Comparison of ENCODE assay signal across 20 mouse cellular contexts in the genomic region with DNA sequence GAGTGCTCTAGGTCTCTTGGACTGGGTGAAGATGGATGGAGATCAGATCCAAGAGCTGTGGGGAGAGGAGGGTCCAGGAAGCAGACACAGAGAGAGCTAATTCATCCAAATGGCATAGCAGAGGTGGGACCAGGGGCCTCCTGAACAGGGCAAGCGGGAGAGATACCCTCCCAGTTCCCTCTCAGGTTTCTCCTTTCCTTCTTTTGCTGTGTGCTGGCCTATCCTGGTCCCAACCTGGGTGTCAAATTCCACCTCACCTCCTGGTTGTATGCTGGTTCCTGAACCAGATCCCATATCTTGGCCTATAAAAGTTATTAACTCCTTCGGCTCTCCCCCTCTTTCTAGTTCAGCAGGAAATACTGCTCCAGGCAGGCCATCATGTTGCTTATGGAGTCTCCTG.
A peak's percentile ranks its signal among the peaks of the same experiment; 100 is the strongest.
DNase-seq lines count a peak whose midpoint lies in the region; ATAC-seq lines count a peak whose summit lies in the region.
"Had no signal": no experiment of that assay in that cellular context is flagged by ENCODE, and none has a peak within 500 bp of the region (broad histone marks: within the 10 kb centered on the region; RNA-seq: fewer than 3 reads in every experiment).

No protein-coding gene starts in this region.

- no peak overlapping the region for H3K27ac ChIP-seq in kidney, embryonic 14.5 days (ENCODE audit: low read depth, low read length)
- peak overlapping the region; percentile 66 for H3K27ac ChIP-seq in limb, embryonic 12.5 days
- H3K27ac ChIP-seq: embryonic facial prominence, embryonic 15.5 days; forebrain, embryonic 10.5 days; heart, adult 2 months; heart, embryonic 15.5 days; hindbrain, embryonic 13.5 days had no signal

- no peaks in the 10 kb centered on the region for H3K27me3 ChIP-seq in kidney, embryonic 14.5 days (ENCODE audit: control insufficient read depth, insufficient read depth, low read length)
- no peaks in the 10 kb centered on the region for H3K27me3 ChIP-seq in limb, embryonic 12.5 days
- H3K27me3 ChIP-seq: embryonic facial prominence, embryonic 15.5 days; heart, embryonic 15.5 days; hindbrain, embryonic 13.5 days had no signal

- H3K9me3 ChIP-seq in kidney, embryonic 14.5 days (ENCODE audit: control insufficient read depth, low read length): no peaks in the 10 kb centered on the region
- H3K9me3 ChIP-seq in limb, embryonic 12.5 days: no peaks in the 10 kb centered on the region
- H3K9me3 ChIP-seq: embryonic facial prominence, embryonic 15.5 days; forebrain, embryonic 10.5 days; heart, embryonic 15.5 days; hindbrain, embryonic 13.5 days had no signal

- DNase-seq in kidney, postnatal 10 days: no peak
- DNase-seq in forelimb bud, embryonic 11.5 days (ENCODE audit: low read depth, low spot score): peak; percentile 19
- DNase-seq in thymus, postnatal 36 days: no peak
- DNase-seq in gastrocnemius, postnatal 10 days: no peak
- DNase-seq: adrenal gland, postnatal 14 days; cerebellum, adult 18-20 months; cerebellum, adult 9-11 months; cerebellum, postnatal 36 days; heart, adult 2 months; heart, postnatal 14 days had no signal

- 43% methylated on average over 2 of the region's 2 CpGs for WGBS in kidney, embryonic 14.5 days
- WGBS in limb, embryonic 12.5 days: 30% methylated on average over 2 of the region's 2 CpGs

- H3K4me1 ChIP-seq in kidney, embryonic 14.5 days (ENCODE audit: control insufficient read depth, insufficient read depth, low read length): no peaks in the 10 kb centered on the region
- peaks cover 5% of the 10 kb centered on the region for H3K4me1 ChIP-seq in limb, embryonic 12.5 days (replicated peaks)
- H3K4me1 ChIP-seq: embryonic facial prominence, embryonic 15.5 days; forebrain, embryonic 10.5 days; heart, embryonic 15.5 days; hindbrain, embryonic 13.5 days had no signal

- no peak overlapping the region for H3K4me3 ChIP-seq in kidney, embryonic 14.5 days (ENCODE audit: low read length)
- no peak overlapping the region for H3K4me3 ChIP-seq in limb, embryonic 12.5 days (replicated peaks)
- H3K4me3 ChIP-seq: embryonic facial prominence, embryonic 15.5 days; erythroblast, embryonic 14.5 days; forebrain, embryonic 10.5 days; heart, adult 2 months; heart, embryonic 15.5 days; hindbrain, embryonic 13.5 days had no signal

- H3K9ac ChIP-seq in kidney, embryonic 14.5 days (ENCODE audit: low read depth, low read length): no peak overlapping the region
- H3K9ac ChIP-seq in limb, embryonic 12.5 days (replicated peaks): no peak overlapping the region
- H3K9ac ChIP-seq: embryonic facial prominence, embryonic 15.5 days; heart, embryonic 15.5 days; hindbrain, embryonic 13.5 days had no signal

- H3K4me2 ChIP-seq in kidney, embryonic 14.5 days (replicated peaks; ENCODE audit: low read depth, low read length): no peak overlapping the region
- no peak overlapping the region for H3K4me2 ChIP-seq in limb, embryonic 12.5 days
- H3K4me2 ChIP-seq: embryonic facial prominence, embryonic 15.5 days; heart, embryonic 11.5 days; heart, embryonic 15.5 days; hindbrain, embryonic 13.5 days had no signal

- no peaks in the 10 kb centered on the region for H3K36me3 ChIP-seq in kidney, embryonic 14.5 days (ENCODE audit: control insufficient read depth, insufficient read depth, low read length)
- H3K36me3 ChIP-seq in limb, embryonic 12.5 days: no peaks in the 10 kb centered on the region
- H3K36me3 ChIP-seq: embryonic facial prominence, embryonic 15.5 days; forebrain, embryonic 10.5 days; heart, embryonic 15.5 days; hindbrain, embryonic 13.5 days had no signal

- peak; percentile 71; the same call in 1 of the 2 replicates for ATAC-seq in kidney, embryonic 14.5 days (ENCODE audit: low FRiP score, low TSS enrichment)
- ATAC-seq in limb, embryonic 12.5 days (ENCODE audit: insufficient number of reproducible peaks, insufficient read depth, low FRiP score, low TSS enrichment, low read depth): peak; percentile 73
- 0 out of 2 replicates have a peak, but pooled peaks have one; percentile 16 for ATAC-seq in neutrophil, adult 5-6 weeks (ENCODE audit: extremely low read depth, insufficient number of reproducible peaks, low FRiP score, poor library complexity, severe bottlenecking)
- ATAC-seq: forebrain, embryonic 14.5 days had no signal

Comparison
In these comparisons a context has a peak if more than half of its experiments do, and no peak if none do; other contexts are left out.
1. ATAC-seq: peak in every context shown above with its lines; median percentile 73 in limb, embryonic 12.5 days; 71 in kidney, embryonic 14.5 days; 16 in neutrophil, adult 5-6 weeks.